Mouse (Mus musculus) testis, postnatal 10 days (tissue): ENCODE results near the gene Spa17.

Experiments used
- DNase-seq: peaks from one replicate; pipeline ENCODE4 v3.0.0; 2021; ENCODE audit warnings: low spot score

Spa17 gene

DNA sequence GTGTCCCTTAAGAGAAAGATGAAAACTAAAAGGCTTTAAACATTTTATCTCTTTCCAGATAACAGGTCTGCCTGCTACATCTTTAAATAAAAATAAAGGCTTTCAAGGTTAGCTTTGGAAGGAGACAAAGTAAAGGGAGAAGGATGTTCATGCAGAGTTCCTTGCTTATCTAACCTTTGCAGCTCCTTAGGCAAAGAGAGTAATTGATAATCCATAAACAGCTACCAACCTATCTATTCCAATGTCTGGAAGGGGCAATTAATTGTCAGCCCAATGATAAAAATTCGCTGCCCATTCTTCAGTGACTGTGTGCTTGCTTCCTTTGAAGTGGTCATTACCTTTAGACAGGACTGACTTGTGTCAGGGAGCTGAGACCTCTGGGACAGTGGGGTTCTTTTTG is 49.7 kb downstream of the Spa17 start:
- DNase-seq = no peak

DNA sequence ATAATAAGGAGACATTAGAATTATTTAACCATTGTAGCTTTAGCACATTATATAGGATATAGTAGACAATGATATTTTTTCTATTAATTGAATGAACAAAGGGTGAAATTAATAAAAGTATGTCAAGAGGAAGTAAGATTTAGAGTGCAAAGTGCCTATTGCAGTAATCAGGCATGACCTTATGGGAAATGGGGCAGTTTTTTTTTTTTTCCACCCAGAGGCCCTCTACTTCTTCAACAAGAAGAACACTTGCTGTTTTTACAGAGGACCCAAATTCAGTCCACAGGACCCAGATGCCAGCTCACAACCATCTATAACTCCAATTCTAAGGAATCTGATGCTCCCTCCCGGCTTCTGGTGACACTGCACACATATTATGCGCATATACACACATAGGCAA is 52.9 kb downstream of the Spa17 start:
- no peak for DNase-seq

DNA sequence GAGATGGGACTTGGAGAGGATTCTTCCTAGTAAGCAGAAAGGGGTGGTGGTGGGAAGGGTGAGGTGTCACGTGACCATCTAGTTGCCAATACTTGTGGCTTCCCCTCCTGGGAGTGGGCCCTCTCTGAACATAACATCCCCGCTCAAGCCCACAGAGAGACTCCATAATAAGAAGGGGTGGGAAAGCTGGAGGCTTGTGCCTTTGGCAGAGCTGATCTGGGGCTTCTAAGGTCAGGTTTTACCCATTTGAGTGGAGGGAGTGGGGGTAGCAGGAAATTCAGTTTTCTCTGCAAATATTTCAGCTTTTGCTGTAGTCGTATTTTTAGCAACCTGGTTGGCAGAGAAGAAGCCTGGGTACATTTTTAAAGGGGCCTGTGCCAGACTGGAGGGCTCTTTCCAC is 57.2 kb downstream of the Spa17 start:
- DNase-seq = no peak

DNA sequence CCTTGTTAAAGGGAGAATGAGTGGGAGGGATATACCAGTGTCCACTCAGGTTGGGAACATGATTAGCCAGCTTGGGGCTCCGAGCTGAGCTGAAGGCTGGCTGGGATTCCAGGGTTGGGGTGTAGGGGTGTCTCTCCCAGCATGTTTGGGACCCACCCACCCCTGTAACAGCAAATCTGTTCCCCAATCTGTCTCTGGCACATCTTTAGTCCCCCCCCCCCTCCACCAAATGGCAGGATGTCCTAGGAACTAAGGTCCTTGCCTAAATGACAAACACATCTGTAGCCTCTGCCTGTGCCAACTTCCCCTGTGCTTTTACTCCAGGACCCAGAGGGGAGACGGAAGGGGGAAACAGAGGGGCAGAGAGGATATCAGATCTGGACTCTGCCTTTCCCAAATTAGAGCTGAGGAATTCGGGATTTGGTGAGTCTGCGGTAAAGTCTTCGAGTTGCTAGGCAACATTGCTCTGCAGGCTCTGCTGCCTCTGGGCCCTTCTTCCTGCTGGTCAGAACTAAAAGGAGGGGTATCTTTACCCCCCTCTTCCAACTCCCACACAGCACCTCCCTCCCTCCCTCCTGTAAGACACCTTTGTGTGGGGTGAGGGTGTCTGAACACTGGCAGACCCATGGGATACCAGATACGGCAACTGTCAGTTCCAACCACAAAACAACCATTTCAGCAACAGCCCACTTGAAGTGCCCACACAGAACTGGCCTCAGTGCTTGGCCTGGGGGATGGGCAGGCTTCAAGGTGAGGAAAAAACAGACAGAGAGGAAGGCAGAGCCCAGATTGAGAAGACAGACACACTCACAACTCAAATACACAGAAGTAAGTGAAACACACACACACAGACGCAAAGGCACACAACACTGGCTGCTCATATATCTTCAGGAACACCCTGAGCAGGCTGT is 58.4 kb downstream of the Spa17 start, which contains the start of gene Siae:
Gene Siae (plus strand): TSS at position 861 of the 911 bp plus-strand sequence.
- no peak for DNase-seq

DNA sequence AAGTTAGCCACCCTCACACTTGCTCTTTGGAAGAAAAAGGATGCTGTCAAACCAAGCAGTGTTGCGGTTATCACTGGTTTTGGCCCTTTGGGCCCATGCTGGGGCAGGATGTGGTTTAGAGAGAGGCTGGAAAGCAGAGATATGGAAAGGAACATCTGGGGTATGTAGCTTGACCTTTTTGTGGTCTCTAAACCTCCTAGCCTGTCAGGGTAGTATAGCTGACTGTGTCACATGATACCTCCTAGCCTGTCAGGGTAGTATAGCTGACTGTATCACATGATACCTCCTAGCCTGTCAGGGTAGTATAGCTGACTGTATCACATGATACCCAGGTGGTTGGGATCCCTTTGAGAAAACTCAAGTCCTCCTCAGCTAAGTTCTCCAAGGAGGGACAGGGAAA is 59.2 kb downstream of the Spa17 start:
- no peak for DNase-seq
